Mouse (Mus musculus): Measurements from ENCODE around the gene Cpne4.

Gene Cpne4

DNA sequence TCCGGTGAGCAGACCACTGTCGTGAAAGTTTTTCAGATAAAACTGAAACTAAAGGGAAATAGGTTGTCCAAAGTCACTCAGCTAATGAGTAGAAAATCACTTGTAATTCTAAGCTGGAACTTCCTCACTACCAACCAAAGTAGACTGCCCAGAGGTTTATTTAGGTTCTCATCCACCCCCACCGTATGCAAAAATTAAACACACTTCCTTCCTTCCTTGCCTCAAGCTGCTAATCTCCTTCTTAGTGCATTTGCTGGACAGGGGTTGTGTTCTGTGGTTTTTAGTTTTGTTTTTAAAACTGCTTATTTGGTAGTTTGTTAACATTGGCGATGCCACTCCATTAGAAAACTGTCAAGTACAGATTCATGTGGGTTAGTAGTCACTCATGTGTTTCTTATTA, 506.7 kb downstream of the Cpne4 start:
- DNase-seq: no peak

- no peak for DNase-seq
Measured at GRCm38 (mm10) chr9:105069106-105069505, 522.0 kb downstream of the Cpne4 start.

DNA sequence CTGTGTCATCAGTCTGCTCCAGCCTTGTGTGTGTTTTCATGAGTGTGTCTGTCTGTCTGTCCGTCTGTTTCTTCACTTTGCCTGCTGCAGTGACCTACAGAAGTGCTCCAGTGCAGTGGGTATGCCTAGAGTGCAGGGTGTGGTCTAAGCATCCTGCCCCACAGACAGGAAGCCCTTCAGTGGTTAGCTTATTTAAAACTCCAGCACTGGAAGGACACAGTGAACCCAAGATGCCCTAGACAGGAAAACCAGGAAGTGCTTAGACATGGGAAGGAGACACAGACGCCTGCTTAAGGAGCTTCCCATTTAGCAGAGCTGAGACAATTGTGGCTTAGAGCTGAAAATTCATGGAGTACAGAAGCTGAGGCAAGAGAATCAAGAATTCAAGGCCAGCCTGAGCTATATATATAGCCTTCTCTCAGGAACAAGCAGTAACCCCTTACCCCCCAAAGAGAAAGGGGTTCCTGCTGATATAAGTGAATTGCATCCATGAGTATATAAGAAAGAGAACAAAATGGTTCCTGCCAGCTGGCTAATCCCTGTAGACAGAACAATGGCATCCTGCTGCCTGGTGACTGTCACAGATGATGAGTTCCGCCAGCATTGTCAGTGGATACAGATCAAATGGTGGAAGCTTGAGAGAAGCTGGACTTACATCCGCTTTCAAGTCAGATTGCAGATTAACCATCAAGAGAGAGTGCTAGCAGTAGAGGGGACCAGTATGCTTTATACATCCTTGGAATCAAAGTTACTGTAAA, 526.1 kb downstream of the Cpne4 start:
- DNase-seq: no peak

- DNase-seq: no peak
Measured at GRCm38 (mm10) chr9:105074851-105075250, 527.8 kb downstream of the Cpne4 start.

DNA sequence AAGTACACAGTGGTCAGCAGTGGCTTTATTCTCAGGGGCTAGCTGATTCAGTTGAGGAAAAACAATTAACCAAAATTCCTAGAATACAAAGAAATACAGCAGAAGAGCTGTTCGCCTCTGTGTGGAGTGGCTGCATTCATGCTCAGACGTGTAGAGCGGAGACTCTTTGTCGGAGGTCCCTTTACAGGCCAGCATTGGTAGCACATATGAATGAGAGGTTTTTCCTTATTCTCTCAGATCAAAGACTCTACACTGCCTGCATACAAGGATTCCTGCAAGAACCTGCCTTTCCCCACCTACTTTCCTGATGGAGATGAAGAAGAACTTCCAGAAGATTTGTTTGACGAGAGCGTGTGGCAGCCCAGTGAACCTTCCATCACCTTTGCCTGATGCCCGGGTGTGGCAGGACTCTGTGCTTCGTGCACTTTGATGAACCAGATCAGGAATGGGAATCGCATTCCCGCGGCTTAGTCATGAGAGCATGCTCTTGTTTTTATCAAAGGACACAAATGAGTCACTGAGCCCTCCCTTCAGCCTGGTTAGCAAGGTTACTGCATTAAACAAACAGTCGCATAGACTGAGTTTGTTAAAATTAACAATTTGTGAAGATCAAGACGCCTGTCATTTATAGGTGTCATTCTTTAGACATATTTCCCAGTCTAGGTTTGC, 529.8 kb downstream of the Cpne4 start:
- no peak for DNase-seq

DNA sequence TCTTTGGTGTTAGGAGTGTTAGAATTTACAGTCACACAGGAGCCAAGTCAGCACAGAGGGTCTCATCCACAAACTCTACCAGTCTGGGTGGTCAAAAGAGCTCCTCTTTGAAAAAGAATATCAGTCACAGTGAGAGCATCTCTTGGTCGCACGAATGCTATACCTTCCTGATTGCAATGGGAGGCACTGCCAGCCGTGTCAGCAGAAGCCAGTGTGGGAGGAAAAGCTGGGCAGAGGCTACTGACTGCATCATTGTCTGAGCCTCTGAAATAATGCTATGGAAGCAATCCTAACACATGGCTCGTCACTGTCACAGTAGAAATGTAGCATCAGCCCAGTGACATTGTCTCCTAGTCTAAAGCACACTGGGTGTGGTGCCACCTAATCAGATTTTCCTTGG, 531.4 kb downstream of the Cpne4 start:
- no peak for DNase-seq

GRCm38 (mm10) chr9:105080246-105080645, 533.2 kb downstream of the Cpne4 start:
- DNase-seq: no peak

Measured in cerebellum, adult 11-12 months (tissue).